In genomic region chr3:89135958-89136357, GRCm38 (mm10) we compare ENCODE assay signal across 10 mouse cellular contexts. TPM values are rescaled to one million over a fixed set of nuclear protein-coding genes. Genes with fewer than 3 reads are reported as not detected.
A peak's percentile ranks its signal among the peaks of the same experiment; 100 is the strongest.
DNase-seq lines count a peak whose midpoint lies in the region; ATAC-seq lines count a peak whose summit lies in the region.
"Had no signal": no experiment of that assay in that cellular context is flagged by ENCODE, and none has a peak within 500 bp of the region (broad histone marks: within the 10 kb centered on the region; RNA-seq: fewer than 3 reads in every experiment).

Gene Pklr (plus strand): TSS chr3:89136142.

- H3K9ac ChIP-seq in kidney, embryonic 15.5 days: no peak within 1 kb of the TSS
- peak within 1 kb of the TSS; percentile 64 for H3K9ac ChIP-seq in intestine, embryonic 16.5 days (ENCODE audit: low read depth, low read length)
- no peak within 1 kb of the TSS for H3K9ac ChIP-seq in stomach, embryonic 14.5 days (replicated peaks; ENCODE audit: low read depth, low read length)
- H3K9ac ChIP-seq: lung, embryonic 15.5 days had no signal

- H3K36me3 ChIP-seq in kidney, embryonic 15.5 days: no peaks in the 10 kb centered on the region
- H3K36me3 ChIP-seq in intestine, embryonic 16.5 days (ENCODE audit: control insufficient read depth, insufficient read depth, low read length): no peaks in the 10 kb centered on the region
- no peaks in the 10 kb centered on the region for H3K36me3 ChIP-seq in stomach, embryonic 14.5 days (ENCODE audit: control insufficient read depth, insufficient read depth, low read length)
- H3K36me3 ChIP-seq: lung, embryonic 15.5 days had no signal

- H3K4me1 ChIP-seq in kidney, embryonic 15.5 days: peaks cover 14% of the 10 kb centered on the region
- peaks cover 22% of the 10 kb centered on the region for H3K4me1 ChIP-seq in intestine, embryonic 16.5 days (ENCODE audit: control insufficient read depth, insufficient read depth, low read length)
- H3K4me1 ChIP-seq in stomach, embryonic 14.5 days (ENCODE audit: control insufficient read depth, insufficient read depth, low read length): no peaks in the 10 kb centered on the region

- 61% methylated on average over 3 of the region's 3 CpGs for WGBS in kidney, embryonic 15.5 days
- 48% methylated on average over 3 of the region's 3 CpGs for WGBS in intestine, embryonic 16.5 days
- WGBS in stomach, embryonic 14.5 days: 67% methylated on average over 3 of the region's 3 CpGs

- no peaks in the 10 kb centered on the region for H3K9me3 ChIP-seq in kidney, embryonic 15.5 days (replicated peaks)
- no peaks in the 10 kb centered on the region for H3K9me3 ChIP-seq in intestine, embryonic 16.5 days (ENCODE audit: control insufficient read depth, low read length)
- no peaks in the 10 kb centered on the region for H3K9me3 ChIP-seq in stomach, embryonic 14.5 days (ENCODE audit: control insufficient read depth, low read depth, low read length)
- H3K9me3 ChIP-seq: lung, embryonic 15.5 days had no signal

- 0 out of 2 replicates have a peak within 1 kb of the TSS, but pooled peaks have one; percentile 16 for H3K4me2 ChIP-seq in kidney, embryonic 15.5 days
- H3K4me2 ChIP-seq in intestine, embryonic 16.5 days (ENCODE audit: low read depth, low read length): peak within 1 kb of the TSS; percentile 49
- H3K4me2 ChIP-seq in stomach, embryonic 14.5 days (replicated peaks; ENCODE audit: low read depth, low read length): 0 out of 2 replicates have a peak within 1 kb of the TSS, but pooled peaks have one; percentile 10
- H3K4me2 ChIP-seq: lung, embryonic 15.5 days had no signal

- ATAC-seq in kidney, embryonic 15.5 days (replicated peaks; ENCODE audit: low FRiP score): no peak
- no peak for ATAC-seq in intestine, embryonic 16.5 days
- no peak for ATAC-seq in stomach, embryonic 14.5 days (ENCODE audit: insufficient number of reproducible peaks, insufficient read depth, low FRiP score, low read depth)

- H3K27ac ChIP-seq in kidney, embryonic 15.5 days: 0 out of 2 replicates have a peak within 1 kb of the TSS, but pooled peaks have one; percentile 13
- H3K27ac ChIP-seq in intestine, embryonic 16.5 days (ENCODE audit: low read length): peak within 1 kb of the TSS; percentile 92
- H3K27ac ChIP-seq in stomach, embryonic 14.5 days (ENCODE audit: low read length): no peak within 1 kb of the TSS
- H3K27ac ChIP-seq: layer of hippocampus, adult 2 months; lung, embryonic 15.5 days had no signal

- DNase-seq in kidney, adult 9 months: no peak
- peak; percentile 49 for DNase-seq in c-Kit-negative CD71-positive TER-119-positive erythroid progenitor cells, embryonic 14.5 days (ENCODE audit: low read depth, low spot score)
- no peak for DNase-seq in cerebellum, adult 9-11 months
- no peak for DNase-seq in thymus, postnatal 36 days

- H3K4me3 ChIP-seq in kidney, embryonic 15.5 days (replicated peaks): no peak within 1 kb of the TSS
- H3K4me3 ChIP-seq in intestine, embryonic 16.5 days (ENCODE audit: low read length): peak within 1 kb of the TSS; percentile 43
- no peak within 1 kb of the TSS for H3K4me3 ChIP-seq in stomach, embryonic 14.5 days (ENCODE audit: low read depth, low read length)
- H3K4me3 ChIP-seq: layer of hippocampus, adult 2 months; lung, embryonic 15.5 days had no signal

- peaks cover 5% of the 10 kb centered on the region; the same call in 1 of the 2 replicates for H3K27me3 ChIP-seq in kidney, embryonic 15.5 days
- H3K27me3 ChIP-seq in intestine, embryonic 16.5 days (replicated peaks; ENCODE audit: control insufficient read depth, insufficient read depth, low read length): no peaks in the 10 kb centered on the region
- no peaks in the 10 kb centered on the region for H3K27me3 ChIP-seq in stomach, embryonic 14.5 days (ENCODE audit: control insufficient read depth, insufficient read depth, low read length)
- H3K27me3 ChIP-seq: lung, embryonic 15.5 days had no signal

RNA-seq across cellular contexts. Expression of gene Pklr, which starts in this region (rescaled TPM):
- polyA plus RNA-seq in kidney, embryonic 15.5 days (2015; fragmentation: Nextera tagmentation; extraction: Ambion mirVana): 2.3 and 5.5 TPM in 2 replicates
- polyA plus RNA-seq in intestine, embryonic 16.5 days (2015; fragmentation: Nextera tagmentation; extraction: Ambion mirVana): 148 and 174 TPM in 2 replicates
- 2.8 and 3.3 TPM in 2 replicates for polyA plus RNA-seq in stomach, embryonic 14.5 days (2014; fragmentation: Nextera tagmentation; extraction: Ambion mirVana)
- polyA plus RNA-seq: thymus, postnatal 0 days had no signal

Comparison
In these comparisons a context has a peak if more than half of its experiments do, and no peak if none do; other contexts are left out.
1. RNA of gene Pklr (polyA plus RNA-seq): 148 to 174 TPM in intestine, embryonic 16.5 days; 2.3 to 5.5 TPM in kidney, embryonic 15.5 days and 2.8 to 3.3 TPM in stomach, embryonic 14.5 days; every median in the first group is over 10 times any median in the second.
2. Peak in every context shown above with its lines, with median percentiles within 50 percentile points of each other: H3K4me2 ChIP-seq.